Mouse (Mus musculus) neutrophil, adult 5-6 weeks (primary cell): ENCODE results near the gene Etv1. TPM values are rescaled to one million over a fixed set of nuclear protein-coding genes. Genes with fewer than 3 reads are reported as not detected.
"Not testable (repeated sequence)": the region's sequence is repeated elsewhere in the genome, so short reads cannot be mapped to it uniquely, and the experiment has no call there.

Experiments used
- ATAC-seq: fragments of 151-379, 151-347 bp; 2 replicates; pipeline ENCODE4 v1.8.0; 2017; ENCODE audit warnings: mild to moderate bottlenecking, moderate TSS enrichment; ENCODE audit not compliant: insufficient number of reproducible peaks, poor library complexity, low FRiP score, severe bottlenecking; ENCODE audit errors: extremely low read depth
- total RNA-seq: library from RNA; stranded (forward); fragments of 200-1000 nt; gene quantifications from 2 replicates; pipeline ENCODE4 v1.2.3, GENCODE M21; 2017

Etv1 gene
- total RNA-seq, 1 experiment from 2014 or later = 0.23 TPM

DNA sequence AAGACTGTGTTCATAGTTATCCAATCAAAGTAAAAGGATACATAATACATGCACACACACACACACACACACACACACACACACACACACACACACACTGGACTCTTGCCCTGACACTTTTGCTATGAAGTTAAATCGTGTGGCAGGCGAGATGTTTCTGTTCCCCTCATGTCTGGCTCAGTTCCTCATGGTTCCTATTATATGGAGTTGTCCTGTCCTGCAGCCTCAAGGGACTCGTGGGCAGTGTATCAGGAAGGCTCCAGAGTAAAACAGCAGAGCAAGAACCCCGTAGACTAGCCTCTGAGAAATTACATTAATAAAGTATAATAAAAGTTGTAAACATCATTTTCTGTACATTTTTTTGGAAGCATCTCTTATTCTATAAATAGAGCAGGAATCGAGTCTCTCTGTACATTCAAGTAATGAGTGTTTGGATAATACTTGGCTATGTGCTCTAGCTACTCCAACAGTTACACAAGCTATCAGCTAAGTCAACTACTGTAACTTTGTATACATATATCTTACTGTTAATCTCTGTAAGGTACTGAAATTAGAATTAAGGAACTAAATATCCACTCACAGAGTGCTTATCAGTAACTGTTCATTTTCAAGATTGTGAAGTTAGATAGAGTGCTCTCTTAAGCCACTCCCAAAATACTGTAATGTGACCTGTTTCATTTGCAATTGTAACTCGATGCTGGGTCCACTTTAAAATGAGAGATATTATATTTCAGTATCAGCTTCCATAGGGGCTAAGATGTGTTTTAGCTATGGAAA is 35.0 kb downstream of the Etv1 start:
- ATAC-seq = no peak

DNA sequence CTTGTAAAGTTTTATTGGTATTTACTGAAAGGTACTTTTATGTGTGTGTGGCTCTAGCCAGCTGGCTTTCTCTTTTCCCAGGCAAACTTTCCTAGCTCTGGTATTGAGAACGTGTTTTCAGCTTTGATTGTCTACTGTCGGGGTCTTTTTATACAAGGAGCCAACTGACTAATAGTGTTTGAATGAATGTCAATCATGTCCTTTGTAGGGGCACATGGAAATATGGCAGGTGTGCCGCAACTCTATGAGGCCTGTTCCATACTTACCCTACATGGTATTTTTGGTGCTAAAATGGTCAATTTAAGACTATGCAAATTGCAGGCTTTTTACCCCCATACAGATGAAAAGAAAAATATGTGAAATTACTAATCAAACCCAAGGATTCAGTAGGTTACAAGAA is 37.1 kb downstream of the Etv1 start:
- no peak for ATAC-seq

DNA sequence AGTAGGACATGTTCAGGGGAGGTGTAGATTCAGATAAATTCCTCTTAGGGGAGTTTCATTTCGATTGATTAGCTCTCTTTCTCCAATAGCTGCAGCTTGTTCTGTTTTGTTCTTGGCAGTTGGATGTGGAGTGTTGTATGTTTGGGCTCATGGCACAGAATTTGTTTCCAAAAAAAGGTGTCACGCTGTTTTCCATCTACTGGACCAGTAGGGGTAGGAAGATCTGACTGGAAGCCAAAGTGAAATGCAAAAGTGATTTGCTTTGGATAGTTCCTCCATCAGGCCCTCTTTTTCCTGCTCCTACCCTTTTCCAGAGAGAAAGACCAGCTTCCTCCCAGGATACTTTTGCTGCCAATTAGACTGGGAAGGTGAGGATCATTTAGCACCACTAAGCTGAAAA is 39.1 kb downstream of the Etv1 start:
- no peak for ATAC-seq

DNA sequence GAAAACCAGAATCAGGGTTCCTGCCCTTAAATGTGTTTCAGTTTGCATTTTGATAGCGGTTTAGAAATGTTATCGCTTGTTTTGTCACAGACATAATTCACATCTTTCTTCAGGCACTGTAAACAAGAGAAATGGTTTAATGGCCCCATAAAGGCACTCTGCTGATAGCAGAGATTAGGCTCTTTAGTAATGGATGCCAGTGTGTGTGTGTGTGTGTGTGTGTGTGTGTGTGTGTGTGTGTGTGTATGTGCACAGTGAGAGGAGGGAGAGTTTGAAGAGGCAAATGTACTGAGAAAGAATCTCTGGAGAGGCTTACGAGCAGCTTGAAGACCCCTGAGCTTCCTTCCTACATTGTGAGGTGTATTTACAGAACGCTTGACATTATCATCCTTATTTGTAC is 41.5 kb downstream of the Etv1 start:
- no peak for ATAC-seq

DNA sequence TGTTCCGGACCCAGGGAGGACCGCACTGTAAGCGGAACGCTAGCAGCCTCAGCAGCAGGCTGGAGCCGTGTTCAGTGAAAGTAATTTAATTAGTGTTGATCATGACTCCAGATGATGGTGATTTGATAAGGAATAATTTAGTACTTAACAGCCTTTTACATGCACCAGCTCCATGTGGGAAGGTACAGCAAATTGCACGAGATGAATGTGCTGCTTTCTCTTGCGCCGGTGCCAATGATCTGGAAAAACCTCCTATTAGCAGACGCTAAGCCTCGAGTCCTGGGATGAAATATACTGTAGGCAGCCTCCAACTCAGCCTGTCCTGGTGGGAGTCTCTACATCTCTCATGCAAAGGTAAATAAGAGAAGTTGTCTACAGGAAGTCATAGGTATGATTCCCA is 45.2 kb downstream of the Etv1 start:
- no peak for ATAC-seq

DNA sequence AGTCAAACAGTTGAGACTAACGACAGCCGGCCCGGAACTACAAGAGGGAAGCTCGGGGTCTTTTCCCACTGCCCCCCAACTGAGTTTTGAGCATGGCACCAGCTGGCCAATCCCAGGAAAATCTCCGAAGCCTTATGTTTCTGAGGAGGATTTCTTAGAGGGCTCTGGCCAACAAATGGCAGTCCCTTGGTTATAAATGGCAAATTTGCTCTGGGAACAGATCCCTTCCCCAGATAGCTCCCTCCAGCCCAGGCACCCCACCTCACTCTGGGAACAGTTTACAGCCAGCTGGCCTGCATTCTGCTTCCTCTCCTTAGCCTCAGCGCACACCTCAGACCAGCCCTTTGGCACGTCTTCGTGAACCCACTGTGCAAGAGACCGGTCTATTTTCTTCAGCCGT is 53.8 kb downstream of the Etv1 start:
- ATAC-seq = no peak

DNA sequence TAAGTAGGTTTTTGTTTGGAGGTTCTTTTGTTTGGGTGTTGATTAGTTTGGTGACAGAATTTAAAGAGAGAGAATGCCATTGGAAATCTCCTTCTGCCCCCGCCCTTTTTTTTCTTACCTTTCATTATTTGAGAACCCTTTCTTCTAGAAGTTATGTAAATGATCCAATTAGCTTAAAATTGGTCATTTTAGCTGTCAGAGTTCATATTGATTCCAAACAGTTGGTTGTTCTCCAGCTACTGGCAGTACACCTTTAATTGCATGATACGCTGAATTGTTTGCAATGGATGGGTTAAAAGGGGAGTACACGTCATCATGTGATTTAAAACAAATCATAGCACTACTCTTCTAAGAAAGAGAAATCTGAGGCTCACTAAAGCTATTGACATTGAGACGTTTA is 55.4 kb downstream of the Etv1 start:
- ATAC-seq = no peak

DNA sequence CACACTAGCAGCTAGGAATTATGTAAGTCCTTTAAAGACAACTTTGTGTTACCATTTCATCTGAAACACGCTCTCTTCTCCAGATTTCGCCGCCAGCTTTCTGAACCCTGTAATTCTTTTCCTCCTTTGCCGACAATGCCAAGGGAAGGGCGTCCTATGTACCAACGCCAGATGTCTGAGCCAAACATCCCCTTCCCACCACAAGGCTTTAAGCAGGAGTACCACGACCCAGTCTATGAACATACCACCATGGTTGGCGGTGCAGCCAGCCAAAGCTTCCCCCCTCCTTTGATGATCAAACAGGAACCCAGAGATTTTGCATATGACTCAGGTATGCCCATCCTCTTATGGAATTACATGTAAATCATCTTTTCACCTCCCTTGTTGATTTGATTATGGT is 55.8 kb downstream of the Etv1 start:
- not testable (repeated sequence) for ATAC-seq

DNA sequence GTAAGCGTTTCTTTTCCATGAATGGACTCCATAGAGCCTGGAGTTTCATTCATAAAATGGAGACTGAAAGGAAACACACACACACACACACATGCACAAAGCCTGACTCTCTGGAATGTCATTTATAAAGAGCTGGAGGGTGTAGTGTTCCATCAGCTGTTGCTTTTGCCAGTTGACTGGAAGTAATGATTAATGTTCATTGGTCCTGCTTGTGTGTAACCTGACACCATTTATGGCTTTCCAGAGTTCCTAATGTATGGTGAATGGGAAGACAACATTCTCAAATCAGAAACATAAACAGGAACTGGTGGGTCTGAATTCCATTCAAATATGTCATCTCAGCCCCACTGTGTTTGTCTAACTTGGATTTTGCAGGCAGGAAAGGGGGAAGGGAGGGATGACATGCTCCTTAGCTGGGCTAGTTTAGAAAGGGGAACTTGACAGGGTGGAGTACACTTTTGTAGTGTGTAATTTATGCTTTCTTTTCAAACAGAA is 64.7 kb downstream of the Etv1 start:
- 0 out of 2 replicates have a peak, but pooled peaks have one; percentile 13 for ATAC-seq

DNA sequence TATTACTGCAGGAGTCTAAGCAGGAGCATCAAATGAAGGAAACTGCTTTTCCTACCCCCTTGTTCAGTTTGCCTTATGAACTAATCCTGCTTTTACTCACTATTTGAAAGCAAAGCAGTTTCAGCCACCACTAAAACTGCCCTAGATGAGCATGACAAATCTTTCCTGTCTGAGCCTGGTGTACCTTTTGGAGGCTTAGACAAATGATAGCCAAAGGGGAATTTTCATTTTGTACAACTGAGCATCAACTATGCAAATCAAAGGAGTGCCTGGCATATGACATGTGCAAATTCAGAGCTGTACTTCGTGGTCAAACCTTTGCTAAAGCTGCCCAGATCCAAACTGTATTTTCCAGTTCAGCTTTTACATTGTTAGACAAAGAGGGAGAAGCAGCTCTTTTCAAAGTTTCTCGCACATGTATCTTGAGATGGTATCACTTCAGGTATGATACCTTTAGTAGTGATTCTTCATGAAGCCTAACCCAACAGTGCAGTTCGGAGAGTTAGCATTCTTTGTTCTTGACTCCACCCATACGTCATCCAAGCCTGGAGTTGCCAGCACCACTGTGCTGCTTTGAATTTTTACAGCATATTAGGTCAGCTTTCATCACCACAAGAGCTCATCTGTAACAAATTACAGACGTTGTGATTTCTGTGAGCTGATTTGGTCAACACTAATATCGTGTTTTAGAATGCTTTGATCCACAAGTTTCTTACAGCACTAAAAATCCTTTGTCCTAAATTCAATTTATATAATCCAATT is 68.5 kb downstream of the Etv1 start:
- no peak for ATAC-seq

DNA sequence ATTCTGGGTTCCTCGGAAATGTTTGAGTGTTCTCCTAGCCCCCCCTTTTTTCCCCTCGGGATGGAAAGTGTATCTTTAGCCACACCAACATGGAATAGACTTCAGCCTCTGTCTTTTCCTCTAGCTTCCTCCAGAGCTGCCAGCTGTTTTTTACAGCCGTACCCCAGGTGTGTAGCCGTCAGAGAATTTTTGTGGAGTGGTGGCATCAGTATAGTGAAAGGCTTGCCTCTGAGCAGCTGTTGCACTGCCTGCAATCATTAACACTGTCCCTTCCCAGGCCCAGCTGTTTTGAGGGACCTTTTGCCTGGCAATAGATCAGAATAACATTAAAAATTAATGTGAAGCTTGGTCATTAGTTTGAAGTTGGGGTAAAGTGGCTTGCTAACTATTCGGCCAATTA is 70.8 kb downstream of the Etv1 start:
- ATAC-seq = no peak

DNA sequence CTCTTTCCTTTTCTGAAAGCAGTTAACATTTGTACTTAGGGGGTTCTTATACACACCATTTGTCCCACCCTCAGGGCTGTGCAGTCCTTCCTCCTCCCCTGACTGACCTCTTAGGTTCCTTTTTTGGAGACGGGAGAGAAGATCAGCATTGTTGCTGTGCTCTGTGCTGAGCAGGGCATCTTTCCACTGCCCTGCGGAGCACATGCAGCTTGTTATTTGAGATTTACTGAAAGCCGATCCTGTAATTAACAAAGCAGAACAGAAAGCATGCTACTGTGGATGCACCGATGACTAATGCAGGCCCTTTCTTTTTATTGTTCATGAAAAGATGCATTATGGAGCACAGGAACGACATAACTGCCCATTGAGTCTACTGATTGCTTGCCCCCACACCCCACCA is 75.1 kb downstream of the Etv1 start:
- no peak for ATAC-seq

DNA sequence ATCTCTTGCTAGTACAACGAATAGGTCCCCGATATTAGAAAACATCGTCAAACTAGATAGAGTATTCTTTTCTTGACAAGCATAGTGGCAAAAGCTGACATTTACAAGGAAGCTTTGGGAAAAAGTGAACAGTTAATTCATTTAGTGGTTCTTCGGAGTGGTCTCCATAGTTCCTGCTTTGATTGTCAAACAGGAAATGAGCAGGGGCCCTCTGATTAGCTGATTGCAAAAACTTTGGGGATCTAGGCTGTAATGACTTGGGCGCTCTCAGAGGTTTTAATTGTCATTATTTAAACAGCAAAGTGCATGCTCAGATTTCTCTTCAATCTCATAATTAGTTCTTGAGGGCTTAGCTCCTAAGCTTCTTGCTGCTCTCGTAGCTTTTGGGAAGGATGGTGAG is 75.6 kb downstream of the Etv1 start:
- ATAC-seq = no peak

DNA sequence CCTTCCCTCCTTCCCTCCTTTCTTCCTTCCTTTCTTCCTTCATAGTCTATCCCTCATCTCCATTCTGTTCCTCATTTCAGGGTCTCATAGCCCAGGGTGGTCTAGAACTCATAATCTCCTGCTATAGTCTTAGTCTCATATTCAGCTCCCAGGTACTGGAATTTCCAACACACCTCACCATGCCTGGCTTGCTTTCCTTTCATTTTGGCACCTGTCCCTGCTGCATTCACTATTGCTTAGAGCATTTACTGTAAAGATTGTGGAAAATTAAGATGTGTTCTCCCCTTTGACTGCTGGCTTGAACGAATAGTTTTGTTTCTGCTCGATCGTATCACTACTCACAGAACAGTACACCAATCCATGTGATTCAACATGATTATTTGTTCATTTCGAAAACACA is 80.5 kb downstream of the Etv1 start:
- ATAC-seq = no peak

DNA sequence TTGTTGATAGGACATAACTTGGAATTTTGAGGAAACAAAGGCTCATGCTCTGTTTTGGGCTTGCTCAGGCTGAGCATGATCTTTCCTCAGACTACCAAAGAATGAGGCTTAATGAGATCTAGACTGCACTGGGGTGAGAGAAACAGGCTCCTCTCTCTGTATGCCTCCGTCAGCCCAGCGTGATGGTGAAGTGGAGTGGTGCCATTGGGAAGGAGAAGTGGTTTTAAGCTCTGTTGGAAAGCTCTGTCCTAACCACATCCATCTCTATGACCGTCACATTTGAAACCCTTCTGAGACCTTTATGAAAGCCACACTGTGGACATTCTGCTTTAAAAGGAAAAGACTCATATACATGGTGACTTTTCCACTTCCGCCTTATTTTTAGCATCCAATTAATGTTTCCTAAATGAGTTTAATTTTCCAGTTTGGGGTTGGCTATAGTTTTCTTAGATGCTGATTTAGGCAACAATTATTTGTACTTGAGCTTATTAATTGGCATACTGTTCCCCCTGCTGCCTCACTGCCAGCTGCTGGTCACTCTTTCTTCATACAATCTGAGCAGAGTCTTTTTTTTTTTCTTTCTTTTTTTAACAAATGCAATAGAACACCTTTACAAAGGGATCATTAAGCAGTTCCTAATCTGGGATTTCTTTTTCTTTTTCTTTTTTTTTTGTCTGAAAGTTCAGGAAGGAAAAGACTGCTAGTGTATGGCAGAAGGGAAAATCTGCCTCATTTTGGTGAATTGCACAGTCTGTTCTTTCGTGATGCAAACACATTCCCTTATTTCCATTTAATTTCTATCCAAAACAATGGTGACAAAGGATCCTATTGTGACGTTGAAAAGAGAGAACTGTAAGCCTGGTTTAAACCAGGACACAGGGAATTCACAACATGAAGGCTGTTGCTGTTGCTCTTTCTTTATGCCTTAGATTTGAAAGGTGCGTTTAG is 81.3 kb downstream of the Etv1 start:
- ATAC-seq = peak; percentile 26; the same call in 1 of the 2 replicates

DNA sequence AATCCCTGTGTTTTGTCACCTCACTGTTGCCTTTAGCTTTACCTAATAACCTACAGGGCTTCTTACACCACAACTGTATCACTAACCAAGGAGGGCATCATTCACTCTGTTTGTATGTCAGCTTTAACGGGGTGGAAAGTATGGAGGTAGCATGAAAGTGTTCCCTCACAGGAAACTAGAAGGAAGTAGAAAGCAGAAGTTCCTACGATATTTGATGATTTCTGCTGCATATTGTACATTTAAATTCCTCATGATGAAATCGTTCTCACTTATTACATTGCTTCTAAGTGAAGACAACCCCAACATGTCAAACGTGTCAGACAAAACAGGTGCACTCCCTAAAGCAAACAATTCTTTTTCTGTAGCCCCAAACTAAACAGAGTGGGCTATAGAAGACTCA is 84.2 kb downstream of the Etv1 start:
- no peak for ATAC-seq

DNA sequence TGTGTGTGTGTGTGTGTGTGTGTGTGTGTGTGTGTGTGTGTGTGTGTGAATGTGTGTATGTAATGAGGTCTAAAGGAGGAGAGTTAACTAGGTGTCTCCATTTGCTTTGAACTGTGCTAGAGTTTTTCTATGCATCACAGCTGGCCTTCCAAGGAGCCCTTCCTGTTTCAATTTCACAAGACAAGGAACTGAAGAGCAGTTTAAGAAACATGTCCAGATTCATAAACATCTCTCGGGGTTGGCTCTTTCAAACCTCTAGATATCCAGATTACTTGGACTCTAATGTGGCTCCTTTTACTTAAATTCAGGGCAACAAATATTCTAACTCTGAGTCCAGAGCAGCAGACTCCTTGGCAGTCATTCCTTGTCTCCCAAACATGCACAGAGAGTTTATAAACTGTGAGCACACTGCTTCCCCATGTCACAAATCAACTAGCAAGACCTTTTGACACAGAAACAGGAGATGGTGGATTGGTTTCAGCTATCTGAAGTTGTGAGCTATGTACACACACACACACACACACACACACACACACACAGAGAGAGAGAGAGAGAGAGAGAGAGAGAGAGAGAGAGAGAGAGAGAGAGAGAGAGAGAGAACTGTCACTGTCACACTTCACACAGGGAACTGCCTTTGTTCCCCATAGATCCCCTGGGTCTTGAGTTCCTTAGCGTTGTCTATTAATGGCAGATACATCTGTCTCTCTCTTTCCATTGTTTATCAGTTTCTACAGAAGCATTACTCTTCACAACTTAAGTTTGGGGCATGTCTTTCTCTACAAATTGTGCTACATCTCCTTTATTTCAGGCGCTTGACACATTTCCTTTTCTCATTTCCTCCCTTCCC is 85.0 kb downstream of the Etv1 start:
- peak; percentile 46; the same call in 1 of the 2 replicates for ATAC-seq

DNA sequence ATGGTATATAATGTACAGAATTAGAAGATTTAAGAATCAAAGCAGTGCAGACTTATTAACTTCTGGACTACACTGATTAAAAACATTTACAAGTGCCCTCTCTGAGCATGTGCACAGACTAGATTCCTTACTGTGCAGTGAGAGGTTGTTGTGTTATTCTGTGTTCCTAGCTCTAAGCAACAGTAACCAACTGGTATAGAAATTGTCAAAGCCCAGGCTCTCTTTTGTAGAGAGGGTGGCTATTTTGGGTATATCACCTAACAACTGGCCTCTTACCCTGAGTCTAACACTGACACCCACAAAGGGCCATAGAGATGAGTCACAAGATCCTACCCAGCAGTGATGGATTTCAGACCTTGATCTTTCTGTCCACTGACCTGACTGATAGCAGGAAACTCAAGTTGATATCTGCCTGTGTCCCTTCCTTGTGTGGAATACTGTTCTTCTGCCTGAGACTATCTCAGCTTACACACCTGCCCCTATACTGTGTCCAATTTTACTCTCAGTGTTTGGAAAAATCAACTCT is 95.4 kb downstream of the Etv1 start:
- ATAC-seq = no peak
